Mouse (Mus musculus): ENCODE measurements around the gene Gm12355. TPM values are rescaled to one million over a fixed set of nuclear protein-coding genes. Genes with fewer than 3 reads are reported as not detected.
A peak's percentile ranks its signal among the peaks of the same experiment; 100 is the strongest.
"Not testable (repeated sequence)": the region's sequence is repeated elsewhere in the genome, so short reads cannot be mapped to it uniquely, and the experiment has no call there.

The Gm12355 gene
- polyA plus RNA-seq, 1 experiment from 2014 or later, result 0.96 TPM

DNA sequence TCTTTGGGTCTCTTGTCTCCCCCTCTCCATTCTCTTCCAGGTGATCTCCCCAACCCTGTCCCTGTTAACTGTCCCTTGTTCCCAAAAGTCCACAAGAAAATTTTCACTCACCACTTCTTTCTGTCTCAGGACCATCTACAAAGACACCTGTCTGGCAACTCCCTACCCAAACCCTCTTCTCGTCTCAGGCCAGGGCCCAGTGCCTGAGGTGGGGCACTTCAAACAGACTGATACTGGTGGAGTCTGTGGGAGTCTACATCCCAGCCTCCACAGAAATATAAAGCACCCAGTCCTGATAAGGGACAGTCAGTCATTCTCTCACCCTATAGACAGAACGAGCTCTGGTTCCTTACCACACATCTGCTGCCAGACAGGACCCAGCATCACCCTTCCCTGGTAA, 21.0 kb upstream of the Gm12355 start, which contains the start of gene Gsdma2:
TSS of gene Gsdma2 (plus strand) at position 301 of the 400 bp plus-strand sequence.
- Histone ChIP-seq H3K27me3 (ENCODE audit: control insufficient read depth, insufficient read depth, low read length) (no peaks in the 10 kb centered on the region; the same call in 1 of the 2 replicates), H3K9ac (ENCODE audit: low read length) (no peak within 1 kb of the TSS), H3K36me3 (ENCODE audit: control insufficient read depth, insufficient read depth, low read length) (no peaks in the 10 kb centered on the region), H3K9me3 (ENCODE audit: control insufficient read depth, low read length) (no peaks in the 10 kb centered on the region), H3K4me1 (replicated peaks; ENCODE audit: control insufficient read depth, insufficient read depth, low read length) (no peaks in the 10 kb centered on the region), H3K4me3 (ENCODE audit: low read depth, low read length) (no peak within 1 kb of the TSS), H3K27ac (ENCODE audit: low read depth, low read length) (no peak within 1 kb of the TSS), H3K4me2 (ENCODE audit: low read depth, low read length, severe bottlenecking) (no peak within 1 kb of the TSS)
- DNase-seq (ENCODE audit: low spot score) (no peak), ATAC-seq (replicated peaks; ENCODE audit: low FRiP score) (no peak)
- 76% methylated on average over 2 of the region's 2 CpGs for WGBS

DNA sequence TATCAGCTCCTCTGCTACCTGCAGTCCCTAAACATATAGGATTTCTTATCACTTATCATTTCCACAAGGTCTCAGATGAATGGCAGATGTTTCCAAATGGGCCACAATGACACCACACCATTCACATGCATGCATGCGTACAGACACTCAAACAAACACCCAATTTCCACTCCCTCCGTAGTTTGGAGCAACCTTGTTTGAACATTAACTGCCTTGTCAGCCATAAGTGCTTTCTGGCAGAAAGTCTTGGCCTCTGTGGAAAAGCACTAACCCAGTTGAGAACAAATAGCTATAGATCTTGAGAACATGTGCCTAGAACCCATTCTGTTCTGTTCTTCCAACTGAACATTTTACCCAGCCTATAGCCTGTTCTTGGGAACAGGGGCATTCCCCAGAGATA, 20.5 kb upstream of the Gm12355 start:
- ATAC-seq (replicated peaks; ENCODE audit: low FRiP score) (no peak), DNase-seq (ENCODE audit: low spot score) (no peak)
- Histone ChIP-seq H3K4me3 (ENCODE audit: low read depth, low read length) (no peak overlapping the region), H3K4me2 (ENCODE audit: low read depth, low read length, severe bottlenecking) (no peak overlapping the region), H3K9ac (ENCODE audit: low read length) (no peak overlapping the region), H3K4me1 (replicated peaks; ENCODE audit: control insufficient read depth, insufficient read depth, low read length) (no peaks in the 10 kb centered on the region), H3K27me3 (ENCODE audit: control insufficient read depth, insufficient read depth, low read length) (no peaks in the 10 kb centered on the region; the same call in 1 of the 2 replicates), H3K27ac (ENCODE audit: low read depth, low read length) (no peak overlapping the region), H3K9me3 (ENCODE audit: control insufficient read depth, low read length) (no peaks in the 10 kb centered on the region), H3K36me3 (ENCODE audit: control insufficient read depth, insufficient read depth, low read length) (no peaks in the 10 kb centered on the region)
- 84% methylated on average over 2 of the region's 2 CpGs for WGBS

DNA sequence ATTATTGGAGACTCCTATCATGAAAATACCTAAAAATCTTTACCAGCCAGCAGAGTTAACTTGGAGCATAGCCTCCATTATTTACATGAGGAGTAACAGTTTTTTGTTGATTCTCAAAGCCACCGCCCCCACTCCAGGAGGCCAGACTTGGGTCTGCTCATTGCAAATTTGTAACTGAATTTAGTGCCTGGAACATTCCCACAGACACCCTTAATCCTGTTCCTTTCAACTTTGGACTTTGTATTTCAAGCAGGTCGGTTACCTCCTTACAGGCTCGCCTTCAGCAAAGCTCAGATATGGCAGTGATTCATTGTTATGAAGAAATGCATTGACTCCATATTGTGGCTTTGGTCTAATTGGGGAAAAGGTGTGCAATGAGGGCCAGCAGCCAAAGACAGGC, 19.3 kb upstream of the Gm12355 start:
- H3K4me2 ChIP-seq (ENCODE audit: low read depth, low read length, severe bottlenecking), result no peak overlapping the region
- ATAC-seq (replicated peaks; ENCODE audit: low FRiP score), result no peak
- no peak for DNase-seq (ENCODE audit: low spot score)
- H3K27ac ChIP-seq (ENCODE audit: low read depth, low read length), result no peak overlapping the region
- no peaks in the 10 kb centered on the region for H3K36me3 ChIP-seq (ENCODE audit: control insufficient read depth, insufficient read depth, low read length)
- H3K4me1 ChIP-seq (replicated peaks; ENCODE audit: control insufficient read depth, insufficient read depth, low read length), result no peaks in the 10 kb centered on the region
- H3K27me3 ChIP-seq (ENCODE audit: control insufficient read depth, insufficient read depth, low read length), result no peaks in the 10 kb centered on the region; the same call in 1 of the 2 replicates
- WGBS, result 87% methylated on average over 3 of the region's 3 CpGs
- no peak overlapping the region for H3K4me3 ChIP-seq (ENCODE audit: low read depth, low read length)
- H3K9me3 ChIP-seq (ENCODE audit: control insufficient read depth, low read length), result no peaks in the 10 kb centered on the region
- H3K9ac ChIP-seq (ENCODE audit: low read length), result no peak overlapping the region

DNA sequence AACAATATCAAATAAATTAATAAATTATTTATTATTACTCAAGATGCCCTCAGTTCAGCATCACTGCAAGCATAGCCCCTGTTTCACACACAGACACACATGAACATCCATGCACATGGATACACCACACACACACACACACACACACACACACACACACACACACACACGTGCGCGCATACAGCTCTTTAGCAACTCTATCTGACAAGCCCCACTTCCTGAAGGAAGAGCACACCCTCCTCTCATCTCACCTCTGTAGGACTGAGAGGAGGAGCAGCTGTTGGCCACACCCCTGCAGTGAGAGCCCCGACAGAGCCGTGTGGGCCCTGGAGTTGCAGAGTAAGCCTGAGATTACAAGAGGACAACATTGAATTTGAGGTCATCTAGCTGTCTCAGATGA, 14.6 kb upstream of the Gm12355 start:
- Histone ChIP-seq H3K9me3 (ENCODE audit: control insufficient read depth, low read length) (no peaks in the 10 kb centered on the region), H3K36me3 (ENCODE audit: control insufficient read depth, insufficient read depth, low read length) (no peaks in the 10 kb centered on the region), H3K9ac (ENCODE audit: low read length) (no peak overlapping the region), H3K27me3 (ENCODE audit: control insufficient read depth, insufficient read depth, low read length) (no peaks in the 10 kb centered on the region; the same call in 1 of the 2 replicates), H3K27ac (ENCODE audit: low read depth, low read length) (no peak overlapping the region), H3K4me2 (ENCODE audit: low read depth, low read length, severe bottlenecking) (no peak overlapping the region), H3K4me1 (replicated peaks; ENCODE audit: control insufficient read depth, insufficient read depth, low read length) (no peaks in the 10 kb centered on the region), H3K4me3 (ENCODE audit: low read depth, low read length) (no peak overlapping the region)
- DNase-seq (ENCODE audit: low spot score), result no peak
- ATAC-seq (replicated peaks; ENCODE audit: low FRiP score), result no peak
- 75% methylated on average over 5 of the region's 5 CpGs for WGBS

DNA sequence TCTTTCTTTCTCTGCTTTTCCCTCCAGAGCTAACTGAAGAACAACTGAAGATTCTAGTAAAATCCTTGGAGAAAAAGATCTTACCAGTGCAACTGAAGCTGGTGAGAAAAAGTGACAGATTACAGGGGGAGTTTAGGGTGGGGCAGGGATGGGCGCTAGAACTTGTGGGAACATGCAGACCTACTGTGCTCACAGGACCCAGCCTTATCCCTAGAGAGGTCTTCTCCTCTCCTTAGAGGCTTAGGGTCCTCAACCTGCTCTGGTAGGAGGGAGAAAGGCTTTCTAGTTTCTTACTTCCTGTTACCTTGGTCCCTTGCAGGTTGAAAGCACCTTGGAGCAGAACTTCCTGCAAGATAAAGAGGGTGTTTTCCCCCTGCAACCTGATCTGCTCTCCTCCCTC, 12.0 kb upstream of the Gm12355 start:
- H3K27me3 ChIP-seq (ENCODE audit: control insufficient read depth, insufficient read depth, low read length), result no peaks in the 10 kb centered on the region; the same call in 1 of the 2 replicates
- no peak overlapping the region for H3K4me3 ChIP-seq (ENCODE audit: low read depth, low read length)
- H3K9me3 ChIP-seq (ENCODE audit: control insufficient read depth, low read length), result no peaks in the 10 kb centered on the region
- H3K36me3 ChIP-seq (ENCODE audit: control insufficient read depth, insufficient read depth, low read length), result no peaks in the 10 kb centered on the region
- no peak overlapping the region for H3K9ac ChIP-seq (ENCODE audit: low read length)
- DNase-seq (ENCODE audit: low spot score), result no peak
- ATAC-seq (replicated peaks; ENCODE audit: low FRiP score), result no peak
- H3K27ac ChIP-seq (ENCODE audit: low read depth, low read length), result no peak overlapping the region
- H3K4me2 ChIP-seq (ENCODE audit: low read depth, low read length, severe bottlenecking), result no peak overlapping the region
- H3K4me1 ChIP-seq (replicated peaks; ENCODE audit: control insufficient read depth, insufficient read depth, low read length), result no peaks in the 10 kb centered on the region
- WGBS, result 88% methylated on average over 1 of the region's 1 CpGs

DNA sequence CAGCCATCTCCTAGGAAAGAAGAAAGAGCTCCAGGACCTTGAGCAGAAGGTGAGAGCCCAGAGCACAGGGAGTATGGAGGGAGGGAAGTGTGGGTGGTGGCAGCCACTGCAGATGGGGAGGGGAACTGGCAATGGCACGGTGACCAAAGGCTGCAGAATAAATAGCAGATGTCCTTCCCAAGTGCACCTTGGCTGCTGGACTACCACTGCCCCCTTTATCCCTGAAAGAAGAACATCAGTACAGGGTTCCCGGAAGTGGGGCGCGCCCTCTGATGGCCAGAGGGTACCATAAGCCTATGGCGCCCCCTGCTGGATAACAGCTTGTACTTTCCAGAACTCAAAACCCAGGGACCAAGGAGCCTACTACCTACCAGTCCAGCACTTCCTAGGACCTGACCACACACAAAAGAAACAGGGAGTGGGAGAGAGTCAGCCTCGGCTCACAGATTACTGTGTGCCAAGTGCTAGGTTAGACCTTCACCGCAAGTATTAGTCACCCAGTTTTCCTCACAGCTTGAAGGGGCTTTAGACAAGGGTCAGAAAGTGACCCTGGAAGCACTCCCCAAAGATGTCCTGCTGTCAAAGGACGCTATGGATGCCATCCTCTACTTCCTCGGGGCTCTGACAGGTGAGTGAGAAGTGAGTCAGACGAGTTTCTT, 10.0 kb upstream of the Gm12355 start:
- DNase-seq (ENCODE audit: low spot score), result peak; percentile 54
- H3K27ac ChIP-seq (ENCODE audit: low read depth, low read length); H3K4me3 ChIP-seq (ENCODE audit: low read depth, low read length); H3K27me3 ChIP-seq (ENCODE audit: control insufficient read depth, insufficient read depth, low read length); ATAC-seq (replicated peaks; ENCODE audit: low FRiP score); H3K9me3 ChIP-seq (ENCODE audit: control insufficient read depth, low read length); H3K9ac ChIP-seq (ENCODE audit: low read length); H3K4me1 ChIP-seq (replicated peaks; ENCODE audit: control insufficient read depth, insufficient read depth, low read length); H3K36me3 ChIP-seq (ENCODE audit: control insufficient read depth, insufficient read depth, low read length); H3K4me2 ChIP-seq (ENCODE audit: low read depth, low read length, severe bottlenecking): not testable (repeated sequence)
- WGBS, result 36% methylated on average over 10 of the region's 10 CpGs

DNA sequence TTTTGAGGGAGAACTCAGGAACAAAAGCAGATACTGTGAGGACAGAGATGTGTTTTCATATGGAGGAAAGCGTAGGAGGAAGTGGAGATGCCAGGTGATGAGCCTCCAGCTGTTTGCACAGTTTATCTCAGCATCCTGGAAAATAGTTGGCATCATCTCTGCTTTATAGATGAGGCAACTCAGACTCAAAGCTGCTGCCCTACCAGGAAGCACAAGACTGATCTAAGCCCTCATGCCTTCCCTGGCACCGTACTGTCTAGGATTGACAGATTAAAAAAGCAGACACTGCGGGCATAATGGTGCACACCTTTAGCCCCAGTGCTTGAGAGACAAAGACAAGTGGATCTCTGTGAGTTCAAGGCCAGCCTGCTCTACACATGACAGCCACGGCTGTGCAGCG, 5.2 kb upstream of the Gm12355 start:
- no peak for ATAC-seq (replicated peaks; ENCODE audit: low FRiP score)
- no peak overlapping the region for H3K27ac ChIP-seq (ENCODE audit: low read depth, low read length)
- H3K36me3 ChIP-seq (ENCODE audit: control insufficient read depth, insufficient read depth, low read length), result no peaks in the 10 kb centered on the region
- H3K9me3 ChIP-seq (ENCODE audit: control insufficient read depth, low read length), result no peaks in the 10 kb centered on the region
- H3K4me2 ChIP-seq (ENCODE audit: low read depth, low read length, severe bottlenecking), result no peak overlapping the region
- 89% methylated on average over 5 of the region's 5 CpGs for WGBS
- DNase-seq (ENCODE audit: low spot score), result no peak
- no peak overlapping the region for H3K9ac ChIP-seq (ENCODE audit: low read length)
- no peaks in the 10 kb centered on the region for H3K27me3 ChIP-seq (ENCODE audit: control insufficient read depth, insufficient read depth, low read length)
- H3K4me1 ChIP-seq (replicated peaks; ENCODE audit: control insufficient read depth, insufficient read depth, low read length), result no peaks in the 10 kb centered on the region
- H3K4me3 ChIP-seq (ENCODE audit: low read depth, low read length), result no peak overlapping the region

DNA sequence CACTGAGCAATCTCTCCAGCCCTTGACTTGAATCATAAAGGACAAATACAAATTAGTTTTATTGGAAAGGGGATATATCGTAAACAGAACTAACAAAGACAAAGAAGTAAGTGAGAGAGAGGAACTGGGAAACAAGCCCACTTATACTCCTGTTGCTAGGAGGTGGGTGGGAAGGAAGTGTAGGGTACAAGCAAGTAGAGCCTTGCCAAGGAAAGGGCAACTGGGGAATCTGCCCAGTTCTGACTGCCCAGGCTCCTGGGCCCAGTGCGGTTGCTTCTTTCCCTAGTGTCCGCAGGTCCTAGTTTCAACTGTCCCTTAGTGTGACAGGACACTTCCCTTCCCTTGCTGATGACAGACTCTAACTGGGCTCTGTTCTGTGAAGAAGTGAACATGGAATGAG, 3.2 kb upstream of the Gm12355 start:
- WGBS, result 96% methylated on average over 3 of the region's 3 CpGs
- Histone ChIP-seq H3K27ac (ENCODE audit: low read depth, low read length) (no peak overlapping the region), H3K9me3 (ENCODE audit: control insufficient read depth, low read length) (no peaks in the 10 kb centered on the region), H3K4me1 (replicated peaks; ENCODE audit: control insufficient read depth, insufficient read depth, low read length) (no peaks in the 10 kb centered on the region), H3K9ac (ENCODE audit: low read length) (no peak overlapping the region), H3K4me3 (ENCODE audit: low read depth, low read length) (no peak overlapping the region), H3K27me3 (ENCODE audit: control insufficient read depth, insufficient read depth, low read length) (no peaks in the 10 kb centered on the region), H3K4me2 (ENCODE audit: low read depth, low read length, severe bottlenecking) (no peak overlapping the region), H3K36me3 (ENCODE audit: control insufficient read depth, insufficient read depth, low read length) (no peaks in the 10 kb centered on the region)
- no peak for DNase-seq (ENCODE audit: low spot score)
- no peak for ATAC-seq (replicated peaks; ENCODE audit: low FRiP score)

DNA sequence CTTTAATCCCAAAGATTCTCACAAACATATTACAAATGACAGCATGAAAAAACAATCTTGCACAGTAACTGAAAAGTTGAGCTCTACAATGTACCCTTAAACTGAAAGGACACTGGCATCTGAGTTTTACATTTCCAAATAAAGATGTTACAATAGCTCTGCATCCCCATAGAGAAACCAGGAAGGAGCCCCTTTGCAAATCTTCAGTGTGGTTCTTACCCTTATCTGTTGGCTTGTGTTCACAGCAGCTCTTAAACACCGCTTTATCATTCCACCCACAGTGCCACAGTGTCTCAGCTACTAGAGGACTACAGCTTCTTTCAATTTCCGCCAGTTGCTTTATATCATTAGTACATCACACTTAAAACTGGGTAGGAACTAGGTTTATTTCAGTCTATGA, 1.1 kb downstream of the Gm12355 start:
- not testable (repeated sequence) for ATAC-seq (replicated peaks; ENCODE audit: low FRiP score); H3K27me3 ChIP-seq (ENCODE audit: control insufficient read depth, insufficient read depth, low read length); H3K4me3 ChIP-seq (ENCODE audit: low read depth, low read length); H3K36me3 ChIP-seq (ENCODE audit: control insufficient read depth, insufficient read depth, low read length); H3K9ac ChIP-seq (ENCODE audit: low read length); H3K4me2 ChIP-seq (ENCODE audit: low read depth, low read length, severe bottlenecking); DNase-seq (ENCODE audit: low spot score); H3K27ac ChIP-seq (ENCODE audit: low read depth, low read length); H3K9me3 ChIP-seq (ENCODE audit: control insufficient read depth, low read length); H3K4me1 ChIP-seq (replicated peaks; ENCODE audit: control insufficient read depth, insufficient read depth, low read length)
- 83% methylated on average over 2 of the region's 2 CpGs for WGBS
